In genomic region chr13:44231868-44232715, GRCm38 (mm10) we compare ENCODE assay signal across 8 mouse cellular contexts.
DNase-seq lines count a peak whose midpoint lies in the region; ATAC-seq lines count a peak whose summit lies in the region.

No protein-coding gene starts in this region.

- H3K4me3 ChIP-seq in megakaryocyte, embryonic 14.5 days (replicated peaks) = peak overlapping the region; percentile 47
- no peak overlapping the region for H3K4me3 ChIP-seq in hindbrain, embryonic 11.5 days (ENCODE audit: low read depth, low read length)
- H3K4me3 ChIP-seq in limb, embryonic 10.5 days = no peak overlapping the region

- no peaks in the 10 kb centered on the region for H3K9me3 ChIP-seq in megakaryocyte, embryonic 14.5 days
- no peaks in the 10 kb centered on the region for H3K9me3 ChIP-seq in hindbrain, embryonic 11.5 days (ENCODE audit: control insufficient read depth, low read length)
- no peaks in the 10 kb centered on the region for H3K9me3 ChIP-seq in limb, embryonic 10.5 days (replicated peaks)

- H3K4me2 ChIP-seq in hindbrain, embryonic 11.5 days (replicated peaks; ENCODE audit: low read depth, low read length) = no peak overlapping the region

- DNase-seq in hindbrain, embryonic 11.5 days (ENCODE audit: low spot score) = peak; percentile 40
- DNase-seq in limb, embryonic 10.5 days (ENCODE audit: low spot score) = peak; percentile 50
- DNase-seq in testis, postnatal 10 days (ENCODE audit: low spot score) = no peak
- no peak for DNase-seq in cerebellum, adult 9-11 months
- DNase-seq in urinary bladder, postnatal 25 days (ENCODE audit: low spot score) = no peak
- no peak for DNase-seq in ovary, postnatal 14 days (ENCODE audit: low spot score)

- ATAC-seq in megakaryocyte, adult 5-6 weeks (ENCODE audit: poor library complexity, severe bottlenecking) = no peak
- ATAC-seq in hindbrain, embryonic 11.5 days (ENCODE audit: low FRiP score) = peak; percentile 51

- no peaks in the 10 kb centered on the region for H3K36me3 ChIP-seq in megakaryocyte, embryonic 14.5 days (replicated peaks; ENCODE audit: low read length)
- H3K36me3 ChIP-seq in hindbrain, embryonic 11.5 days (ENCODE audit: control insufficient read depth, insufficient read depth, low read length) = no peaks in the 10 kb centered on the region
- H3K36me3 ChIP-seq in limb, embryonic 10.5 days = no peaks in the 10 kb centered on the region

- H3K4me1 ChIP-seq in megakaryocyte, embryonic 14.5 days = peaks cover 56% of the 10 kb centered on the region
- H3K4me1 ChIP-seq in hindbrain, embryonic 11.5 days (replicated peaks; ENCODE audit: control insufficient read depth, insufficient read depth, low read length) = peaks cover 17% of the 10 kb centered on the region; the same call in 1 of the 2 replicates
- peaks cover 59% of the 10 kb centered on the region for H3K4me1 ChIP-seq in limb, embryonic 10.5 days

- 40% methylated on average over 18 of the region's 18 CpGs for WGBS in hindbrain, embryonic 11.5 days
- WGBS in limb, embryonic 10.5 days = 33% methylated on average over 18 of the region's 18 CpGs

- no peaks in the 10 kb centered on the region for H3K27me3 ChIP-seq in megakaryocyte, embryonic 14.5 days (replicated peaks)
- H3K27me3 ChIP-seq in hindbrain, embryonic 11.5 days (ENCODE audit: control insufficient read depth, insufficient read depth, low read length) = no peaks in the 10 kb centered on the region
- H3K27me3 ChIP-seq in limb, embryonic 10.5 days (ENCODE audit: low read depth, poor library complexity, severe bottlenecking) = no peaks in the 10 kb centered on the region

- no peak overlapping the region for H3K9ac ChIP-seq in hindbrain, embryonic 11.5 days (ENCODE audit: low read depth, low read length)

- H3K27ac ChIP-seq in hindbrain, embryonic 11.5 days (ENCODE audit: low read depth, low read length) = peak overlapping the region; percentile 37
- peak overlapping the region; percentile 61 for H3K27ac ChIP-seq in limb, embryonic 10.5 days

Comparison
In these comparisons a context has a peak if more than half of its experiments do, and no peak if none do; other contexts are left out.
1. DNase-seq: peak in hindbrain, embryonic 11.5 days (single experiment) and limb, embryonic 10.5 days (single experiment); none in testis, postnatal 10 days (single experiment), cerebellum, adult 9-11 months (single experiment), urinary bladder, postnatal 25 days (single experiment) and ovary, postnatal 14 days (single experiment).